Mouse (Mus musculus): ENCODE measurements around the gene Cobl. TPM values are rescaled to one million over a fixed set of nuclear protein-coding genes. Genes with fewer than 3 reads are reported as not detected.
A peak's percentile ranks its signal among the peaks of the same experiment; 100 is the strongest.

Cobl gene
- polyA plus RNA-seq, 1 experiment: 1.2 TPM

- TF ChIP-seq CTCF (IDR thresholded peaks at IDR 0.05; ENCODE audit: control insufficient read depth, insufficient read depth, insufficient replicate concordance, low read depth, low read length) (no peak), POLR2A (IDR thresholded peaks at IDR 0.05; ENCODE audit: control insufficient read depth, low read depth, low read length) (no peak)
- no peaks in the 10 kb centered on the region for H3K27me3 ChIP-seq (ENCODE audit: control insufficient read depth, insufficient read depth, low read length)
- no peak overlapping the region for H3K27ac ChIP-seq (ENCODE audit: control insufficient read depth, insufficient read depth, low read depth, low read length)
- peaks cover 8% of the 10 kb centered on the region for H3K4me1 ChIP-seq (ENCODE audit: control insufficient read depth, insufficient read depth, low read length)
- H3K36me3 ChIP-seq (ENCODE audit: control insufficient read depth, insufficient read depth, low read length): no peaks in the 10 kb centered on the region
- peak overlapping the region; percentile 76 for H3K4me3 ChIP-seq (ENCODE audit: control insufficient read depth, low read depth, low read length)
Observed at GRCm38 (mm10) chr11:12465229-12465628, 469 bp upstream of the Cobl start.

DNA sequence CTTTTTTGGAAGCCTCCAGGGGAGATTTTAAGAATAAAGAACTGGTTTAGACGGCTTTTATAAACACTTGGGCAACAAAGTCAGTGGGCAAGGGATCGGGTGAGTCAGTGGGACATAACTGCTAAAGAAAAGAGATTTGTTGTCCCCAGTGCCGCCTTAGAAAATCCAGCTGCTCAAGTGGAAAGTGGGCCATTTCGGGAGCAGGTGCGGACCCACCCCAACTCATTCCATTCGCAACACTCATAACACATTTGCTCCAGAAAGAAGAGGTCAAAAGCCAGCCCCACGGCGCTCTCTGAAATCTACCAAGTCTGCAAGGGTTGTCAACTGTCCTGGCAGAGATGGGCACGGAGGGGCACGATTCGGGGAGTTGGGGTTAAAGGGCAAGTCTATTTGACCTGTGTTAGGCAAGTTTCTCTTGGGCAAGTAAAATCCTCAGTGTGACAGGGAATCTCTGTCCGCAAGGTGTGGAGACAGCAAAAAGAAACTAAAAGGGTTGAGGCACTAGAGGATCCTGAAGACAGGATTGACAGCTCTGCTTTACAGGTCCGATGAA is 1.1 kb downstream of the Cobl start:
- H3K4me1 ChIP-seq (ENCODE audit: control insufficient read depth, insufficient read depth, low read length): peaks cover 8% of the 10 kb centered on the region
- H3K4me3 ChIP-seq (ENCODE audit: control insufficient read depth, low read depth, low read length): peak overlapping the region; percentile 76; the same call in 1 of the 2 replicates
- H3K36me3 ChIP-seq (ENCODE audit: control insufficient read depth, insufficient read depth, low read length): no peaks in the 10 kb centered on the region
- TF ChIP-seq CTCF (IDR thresholded peaks at IDR 0.05; ENCODE audit: control insufficient read depth, insufficient read depth, insufficient replicate concordance, low read depth, low read length): no peak
- no peak for TF ChIP-seq POLR2A (IDR thresholded peaks at IDR 0.05; ENCODE audit: control insufficient read depth, low read depth, low read length)
- H3K27ac ChIP-seq (ENCODE audit: control insufficient read depth, insufficient read depth, low read depth, low read length): no peak overlapping the region
- H3K27me3 ChIP-seq (ENCODE audit: control insufficient read depth, insufficient read depth, low read length): no peaks in the 10 kb centered on the region

DNA sequence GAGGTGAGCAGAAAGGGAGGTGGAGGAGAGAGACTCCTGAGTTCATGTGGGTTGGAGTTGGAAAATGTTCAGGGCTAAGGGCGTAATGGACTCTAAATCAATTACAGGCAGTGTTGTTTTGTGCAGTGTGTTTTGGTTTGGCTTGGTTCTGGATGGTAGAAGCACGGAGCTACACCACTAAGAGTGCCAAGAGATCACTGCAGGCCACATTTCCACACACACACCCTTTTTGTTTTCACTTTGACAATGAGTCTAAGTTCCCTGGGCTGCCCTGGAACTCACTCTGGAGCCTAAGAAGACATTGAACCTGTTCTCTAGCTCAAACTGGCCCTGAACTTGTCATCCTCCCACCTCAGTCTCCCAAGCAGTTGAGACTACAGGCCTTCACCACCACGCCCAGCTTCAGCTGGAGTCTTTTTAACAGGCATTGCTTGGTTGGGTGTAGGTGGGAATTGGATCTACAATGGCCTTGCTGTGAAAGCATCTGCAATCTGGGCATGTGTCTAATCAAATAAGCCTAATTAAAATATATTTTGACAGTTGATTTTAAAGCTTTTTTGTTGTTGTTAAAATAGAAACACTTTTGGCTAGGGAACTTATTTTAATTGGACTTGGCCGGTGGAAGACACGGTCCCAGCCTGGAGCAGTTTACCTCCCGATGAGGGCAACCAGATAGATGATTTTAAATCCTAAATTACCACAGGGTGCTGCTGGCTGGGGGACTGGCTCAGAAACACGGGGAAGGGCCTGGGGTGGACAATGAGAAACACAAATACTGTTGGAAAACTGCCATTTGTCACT is 4.8 kb downstream of the Cobl start:
- Histone ChIP-seq H3K36me3 (ENCODE audit: control insufficient read depth, insufficient read depth, low read length) (no peaks in the 10 kb centered on the region), H3K4me3 (ENCODE audit: control insufficient read depth, low read depth, low read length) (no peak overlapping the region), H3K27me3 (ENCODE audit: control insufficient read depth, insufficient read depth, low read length) (no peaks in the 10 kb centered on the region), H3K27ac (ENCODE audit: control insufficient read depth, insufficient read depth, low read depth, low read length) (no peak overlapping the region), H3K4me1 (ENCODE audit: control insufficient read depth, insufficient read depth, low read length) (peaks cover 8% of the 10 kb centered on the region)
- TF ChIP-seq POLR2A (IDR thresholded peaks at IDR 0.05; ENCODE audit: control insufficient read depth, low read depth, low read length): no peak
- TF ChIP-seq CTCF (IDR thresholded peaks at IDR 0.05; ENCODE audit: control insufficient read depth, insufficient read depth, insufficient replicate concordance, low read depth, low read length): no peak

DNA sequence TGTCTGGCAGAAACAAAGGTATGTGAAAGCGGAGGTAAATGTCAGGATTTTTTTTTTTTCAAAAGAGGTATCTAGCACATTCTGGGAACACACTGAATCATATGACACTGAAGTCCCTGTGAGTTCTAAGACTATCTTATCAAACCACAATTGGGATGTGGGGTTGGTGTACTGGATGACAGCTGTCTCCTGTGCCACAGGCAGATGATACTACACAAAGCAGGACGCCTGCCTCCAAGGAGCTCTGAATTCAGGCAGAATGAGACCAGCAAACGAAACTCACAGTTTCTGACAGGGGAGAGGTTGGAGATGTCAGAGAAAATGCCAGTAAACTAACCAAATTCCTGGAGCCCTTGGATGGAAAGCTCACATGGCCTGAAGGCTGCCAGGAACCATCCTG is 5.9 kb downstream of the Cobl start:
- Histone ChIP-seq H3K27ac (ENCODE audit: control insufficient read depth, insufficient read depth, low read depth, low read length) (no peak overlapping the region), H3K27me3 (ENCODE audit: control insufficient read depth, insufficient read depth, low read length) (no peaks in the 10 kb centered on the region), H3K4me3 (ENCODE audit: control insufficient read depth, low read depth, low read length) (no peak overlapping the region), H3K4me1 (ENCODE audit: control insufficient read depth, insufficient read depth, low read length) (peaks cover 3% of the 10 kb centered on the region; the same call in 1 of the 2 replicates), H3K36me3 (ENCODE audit: control insufficient read depth, insufficient read depth, low read length) (no peaks in the 10 kb centered on the region)
- TF ChIP-seq CTCF (IDR thresholded peaks at IDR 0.05; ENCODE audit: control insufficient read depth, insufficient read depth, insufficient replicate concordance, low read depth, low read length) (no peak), POLR2A (IDR thresholded peaks at IDR 0.05; ENCODE audit: control insufficient read depth, low read depth, low read length) (no peak)

GRCm38 (mm10) chr11:12458392-12458791 is 6.4 kb downstream of the Cobl start:
- Histone ChIP-seq H3K4me3 (ENCODE audit: control insufficient read depth, low read depth, low read length) (no peak overlapping the region; the same call in 1 of the 2 replicates), H3K4me1 (ENCODE audit: control insufficient read depth, insufficient read depth, low read length) (no peaks in the 10 kb centered on the region), H3K36me3 (ENCODE audit: control insufficient read depth, insufficient read depth, low read length) (no peaks in the 10 kb centered on the region), H3K27ac (ENCODE audit: control insufficient read depth, insufficient read depth, low read depth, low read length) (no peak overlapping the region), H3K27me3 (ENCODE audit: control insufficient read depth, insufficient read depth, low read length) (no peaks in the 10 kb centered on the region)
- TF ChIP-seq CTCF (IDR thresholded peaks at IDR 0.05; ENCODE audit: control insufficient read depth, insufficient read depth, insufficient replicate concordance, low read depth, low read length) (no peak), POLR2A (IDR thresholded peaks at IDR 0.05; ENCODE audit: control insufficient read depth, low read depth, low read length) (no peak)

- Histone ChIP-seq H3K27me3 (ENCODE audit: control insufficient read depth, insufficient read depth, low read length) (no peaks in the 10 kb centered on the region), H3K4me3 (ENCODE audit: control insufficient read depth, low read depth, low read length) (no peak overlapping the region), H3K36me3 (ENCODE audit: control insufficient read depth, insufficient read depth, low read length) (no peaks in the 10 kb centered on the region), H3K27ac (ENCODE audit: control insufficient read depth, insufficient read depth, low read depth, low read length) (no peak overlapping the region), H3K4me1 (ENCODE audit: control insufficient read depth, insufficient read depth, low read length) (no peaks in the 10 kb centered on the region)
- TF ChIP-seq POLR2A (IDR thresholded peaks at IDR 0.05; ENCODE audit: control insufficient read depth, low read depth, low read length) (no peak), CTCF (IDR thresholded peaks at IDR 0.05; ENCODE audit: control insufficient read depth, insufficient read depth, insufficient replicate concordance, low read depth, low read length) (no peak)
Observed at GRCm38 (mm10) chr11:12448101-12448500, 16.7 kb downstream of the Cobl start.

- H3K27ac ChIP-seq (ENCODE audit: control insufficient read depth, insufficient read depth, low read depth, low read length): no peak overlapping the region
- H3K36me3 ChIP-seq (ENCODE audit: control insufficient read depth, insufficient read depth, low read length): no peaks in the 10 kb centered on the region
- H3K4me1 ChIP-seq (ENCODE audit: control insufficient read depth, insufficient read depth, low read length): no peaks in the 10 kb centered on the region
- H3K27me3 ChIP-seq (ENCODE audit: control insufficient read depth, insufficient read depth, low read length): no peaks in the 10 kb centered on the region
- TF ChIP-seq POLR2A (IDR thresholded peaks at IDR 0.05; ENCODE audit: control insufficient read depth, low read depth, low read length) (no peak), CTCF (IDR thresholded peaks at IDR 0.05; ENCODE audit: control insufficient read depth, insufficient read depth, insufficient replicate concordance, low read depth, low read length) (no peak)
- no peak overlapping the region for H3K4me3 ChIP-seq (ENCODE audit: control insufficient read depth, low read depth, low read length)
Observed at GRCm38 (mm10) chr11:12445222-12445621, 19.5 kb downstream of the Cobl start.

All from testis, adult 2 months (tissue).